Mouse (Mus musculus) layer of hippocampus, postnatal 36 days (tissue): ENCODE measurements around the gene Rec114. TPM values are rescaled to one million over a fixed set of nuclear protein-coding genes. Genes with fewer than 3 reads are reported as not detected.

Experiments used
- DNase-seq, 2 experiments: peaks; one replicate each; pipeline ENCODE4 v3.0.0; 2022
- total RNA-seq, 2 experiments: library from RNA; stranded (reverse); gene quantifications; 2 replicates each; pipeline ENCODE4 v1.2.3; 2021

The Rec114 gene
- total RNA-seq, 2 experiments from 2014 or later = not detected

DNA sequence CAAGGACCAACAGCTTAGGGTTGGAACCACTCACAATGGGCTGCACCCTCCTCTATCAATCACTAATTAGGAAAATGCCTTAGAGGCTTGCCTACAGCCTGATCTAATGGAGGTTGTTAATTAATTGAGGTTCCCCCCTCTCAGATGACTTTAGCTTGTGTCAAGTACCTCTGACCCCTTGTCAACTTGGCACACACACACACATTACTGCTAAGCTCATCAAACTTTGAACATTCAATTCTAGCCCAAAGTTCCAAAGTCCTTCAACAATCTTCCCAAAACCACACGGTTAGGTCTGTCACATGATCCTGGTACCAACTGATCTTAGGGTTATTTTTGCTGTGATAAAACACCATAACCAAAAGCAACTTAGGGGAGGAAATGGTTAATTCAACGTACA, 26.9 kb downstream of the Rec114 start:
- DNase-seq = no peak

DNA sequence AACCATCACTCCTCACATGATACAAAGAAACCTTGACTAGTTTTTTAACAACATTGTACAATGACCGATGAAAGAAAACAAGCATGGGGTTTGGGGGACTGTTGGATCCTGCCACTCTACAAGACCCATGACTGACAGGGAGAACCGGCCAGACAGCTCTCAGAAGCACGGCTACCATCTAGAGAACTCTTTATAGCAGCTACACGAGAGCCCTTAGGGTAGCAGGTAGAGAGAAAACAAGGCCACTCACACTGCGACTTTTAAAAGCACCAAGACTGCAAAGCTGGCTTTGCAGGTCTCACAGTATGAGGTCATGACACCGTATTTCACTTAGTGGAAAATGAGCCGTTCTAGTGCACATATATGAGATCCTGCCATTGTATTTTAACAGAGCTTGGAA, 33.1 kb downstream of the Rec114 start:
- no peak for DNase-seq

DNA sequence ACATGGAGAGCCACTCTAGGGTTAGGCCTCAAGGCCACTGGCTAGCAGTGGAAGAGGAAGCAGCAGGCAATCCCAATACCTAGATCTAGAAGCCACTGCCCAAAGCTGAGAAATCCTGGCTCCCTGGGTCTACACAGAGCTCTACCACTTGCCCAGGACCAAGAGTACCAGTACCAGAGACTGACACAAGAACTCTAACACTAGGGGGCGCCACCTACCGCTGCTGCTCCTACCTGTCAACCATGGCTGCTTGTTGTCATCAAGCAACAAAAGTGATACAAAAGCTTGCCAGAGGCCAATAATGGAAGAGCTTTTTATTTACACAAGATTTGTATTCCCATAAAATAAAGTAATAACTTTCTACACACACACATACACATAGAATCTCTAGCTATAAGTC, 33.8 kb downstream of the Rec114 start:
- peak; percentile 41 to 54 for DNase-seq

DNA sequence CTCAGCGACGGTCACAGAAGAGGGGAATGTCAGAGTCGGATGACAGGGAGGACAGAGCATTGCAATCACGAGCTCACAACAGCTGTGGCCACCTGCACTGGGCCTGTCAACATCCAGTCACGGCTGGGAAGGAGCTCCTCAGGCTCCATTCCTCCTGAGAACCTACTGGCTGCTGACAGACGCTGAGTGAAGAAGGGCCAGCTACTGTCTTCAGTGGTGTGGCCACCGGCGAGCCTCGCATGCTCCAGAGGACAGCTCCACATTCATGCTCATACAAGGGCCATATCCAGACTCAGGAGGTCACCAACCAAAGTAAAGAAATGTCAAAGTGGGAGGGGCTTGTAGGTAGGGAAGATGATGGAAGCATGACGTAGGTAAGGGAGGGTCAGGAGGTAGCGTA, 36.0 kb downstream of the Rec114 start:
- no peak for DNase-seq

- DNase-seq = no peak
These were observed 37.7 kb downstream of the Rec114 start for GRCm38 (mm10) chr9:58706024-58706423.

DNA sequence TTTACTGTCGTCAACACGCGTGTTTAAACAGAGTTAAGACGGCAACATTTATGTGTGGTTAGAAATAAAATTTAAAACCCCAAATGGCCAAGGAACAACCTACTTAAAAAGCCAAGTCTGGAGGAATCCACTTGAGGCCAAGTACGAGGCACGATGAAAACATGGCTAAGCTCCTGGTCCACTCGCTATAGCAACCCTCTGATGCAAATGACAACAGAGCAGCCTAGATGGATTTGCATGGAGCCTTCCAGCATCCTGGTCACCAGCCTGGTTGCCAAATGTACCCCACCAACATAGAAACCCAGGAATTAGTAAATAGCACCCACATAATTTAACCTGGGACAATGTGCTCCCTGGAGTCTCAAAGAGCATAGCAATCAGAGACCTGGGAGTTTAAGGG, 40.0 kb downstream of the Rec114 start:
- no peak for DNase-seq

DNA sequence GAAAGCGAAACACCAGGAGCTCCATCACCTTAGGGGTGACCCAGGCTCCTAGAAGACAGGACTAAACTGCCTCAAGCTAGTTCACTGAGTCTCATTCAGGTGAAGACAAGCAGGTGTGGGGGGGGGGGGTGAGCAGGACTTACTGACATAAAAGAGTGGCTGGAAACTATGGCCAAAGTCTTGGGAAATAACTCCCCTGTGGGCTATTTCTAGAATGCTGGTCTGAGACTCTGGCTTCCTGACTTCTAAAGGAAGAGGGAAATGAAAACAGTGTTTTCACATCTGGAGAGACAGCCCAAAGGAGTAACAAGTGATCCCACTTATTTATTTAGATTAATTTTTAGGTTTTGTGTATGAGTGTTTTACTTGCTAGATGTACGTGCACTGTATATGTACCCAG, 42.0 kb downstream of the Rec114 start:
- no peak for DNase-seq

DNA sequence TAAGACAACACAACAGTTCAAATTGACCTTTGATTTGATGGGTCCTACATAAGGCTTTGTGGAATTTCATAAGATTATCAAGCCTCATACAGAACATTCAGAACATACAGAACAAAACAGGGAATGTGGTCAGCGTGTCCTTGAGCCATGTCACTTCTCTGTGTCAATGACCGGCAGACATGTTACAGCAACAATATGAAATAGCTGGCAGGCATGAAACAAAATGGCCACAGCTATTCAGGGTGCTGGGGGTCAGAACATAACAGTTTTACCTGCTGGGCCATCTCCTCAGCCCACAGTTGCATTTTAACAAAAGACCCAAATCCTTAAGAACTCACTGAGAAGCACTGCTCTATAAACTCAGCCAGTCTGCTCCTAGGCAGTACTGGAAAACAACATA, 45.3 kb downstream of the Rec114 start:
- DNase-seq = no peak

GRCm38 (mm10) chr9:58691471-58691870, 52.3 kb downstream of the Rec114 start:
- DNase-seq = no peak

GRCm38 (mm10) chr9:58690701-58691100, 53.1 kb downstream of the Rec114 start:
- no peak for DNase-seq

DNA sequence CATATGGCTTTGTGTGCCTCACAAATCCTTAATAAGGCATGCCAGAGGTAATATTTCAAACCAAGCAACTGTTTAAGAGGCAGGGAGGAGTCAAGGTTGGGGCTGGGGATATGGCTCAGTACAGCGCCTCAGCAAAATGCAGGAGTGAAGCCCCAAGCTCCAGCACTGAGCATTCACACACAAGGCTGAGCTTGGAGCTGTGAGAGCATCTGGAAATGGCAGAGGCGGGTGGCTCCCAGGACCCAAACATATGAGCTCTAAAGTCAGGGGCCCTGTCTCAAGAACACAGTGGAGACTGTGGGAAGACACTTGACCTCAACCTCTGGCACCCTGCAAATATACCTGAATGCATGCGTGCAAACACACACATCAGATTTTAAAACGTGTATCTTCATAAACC, 55.7 kb downstream of the Rec114 start:
- DNase-seq = no peak

- DNase-seq = no peak
These were observed 58.5 kb downstream of the Rec114 start for GRCm38 (mm10) chr9:58685290-58685689.

DNA sequence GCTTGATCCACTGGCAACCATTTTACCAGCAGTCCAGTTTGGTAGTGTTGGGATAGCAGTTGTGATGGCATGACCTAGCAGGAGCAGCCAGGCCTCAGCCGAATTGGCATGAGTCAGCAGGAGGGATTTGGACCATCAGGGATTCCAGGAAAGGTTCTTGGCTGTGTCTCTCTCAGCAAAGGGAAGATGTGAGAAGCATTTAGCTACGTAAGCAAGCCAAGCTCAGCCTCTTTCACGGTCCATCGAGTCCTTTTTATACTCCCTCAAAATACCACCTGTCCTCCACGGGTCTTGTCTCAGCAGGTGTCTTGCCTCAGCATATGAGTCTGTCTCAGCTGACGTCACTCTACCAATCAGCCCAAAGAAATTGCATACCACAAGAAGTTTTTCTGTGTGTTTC, 60.4 kb downstream of the Rec114 start:
- no peak for DNase-seq

DNA sequence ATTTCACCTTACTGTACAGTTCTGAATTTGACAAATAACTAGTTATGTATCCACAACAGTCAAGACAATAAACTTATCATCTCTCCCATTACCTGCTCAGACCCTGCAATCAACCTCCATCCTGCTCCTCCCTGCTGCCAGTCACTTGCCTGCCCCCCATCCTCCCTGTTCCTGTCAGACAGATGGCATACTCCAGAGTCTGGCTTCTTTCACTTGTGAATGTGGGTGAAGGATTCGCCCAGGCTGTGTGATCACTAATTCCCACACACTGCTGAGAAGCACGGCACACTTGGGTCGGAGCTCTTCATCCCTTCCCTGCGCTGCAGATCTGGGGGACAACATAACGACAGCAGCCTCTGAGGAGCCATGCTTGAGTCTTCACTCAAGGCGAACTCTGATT, 61.7 kb downstream of the Rec114 start:
- peak in 1 of 2 experiments; percentile 18 for DNase-seq

DNA sequence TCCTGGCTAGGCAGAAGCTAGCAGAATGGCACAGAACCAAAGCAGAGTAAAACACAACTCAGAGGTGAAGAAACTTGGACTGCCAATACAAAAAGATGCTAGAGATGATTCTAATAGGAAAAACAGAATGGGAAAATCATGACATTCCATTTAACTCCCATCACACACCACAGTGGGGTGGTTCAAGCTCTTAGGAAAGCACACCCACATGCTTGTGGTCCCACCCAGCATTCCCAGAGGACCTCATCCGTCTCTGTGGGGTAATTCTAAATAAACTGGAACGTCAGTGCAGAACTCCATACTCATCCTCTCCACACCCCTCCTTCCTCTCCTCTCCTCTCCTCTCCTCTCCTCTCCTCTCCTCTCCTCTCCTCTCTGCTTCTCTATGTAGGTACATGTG, 62.4 kb downstream of the Rec114 start:
- no peak for DNase-seq

DNA sequence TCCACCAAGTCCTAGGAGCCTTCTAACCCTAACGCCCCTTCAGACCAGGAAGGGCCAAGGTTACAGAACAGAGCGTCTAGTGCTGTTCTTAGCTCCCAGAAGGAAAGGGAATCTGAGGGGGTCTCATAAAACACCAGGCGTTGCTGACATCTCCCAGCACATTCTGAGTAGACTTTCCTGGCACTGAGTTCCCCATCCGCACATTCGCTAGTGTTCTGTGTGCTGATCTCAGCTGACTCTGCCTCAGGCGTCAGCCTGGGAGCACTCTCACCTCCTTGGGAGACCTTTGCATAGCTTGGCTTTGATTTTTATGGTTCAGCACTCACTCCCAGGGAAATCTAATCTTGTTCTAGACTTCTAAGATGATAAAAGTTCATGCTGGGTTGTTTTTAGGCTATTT, 68.4 kb downstream of the Rec114 start:
- no peak for DNase-seq

- DNase-seq = no peak
These were observed 69.0 kb downstream of the Rec114 start for GRCm38 (mm10) chr9:58674736-58675135.

DNA sequence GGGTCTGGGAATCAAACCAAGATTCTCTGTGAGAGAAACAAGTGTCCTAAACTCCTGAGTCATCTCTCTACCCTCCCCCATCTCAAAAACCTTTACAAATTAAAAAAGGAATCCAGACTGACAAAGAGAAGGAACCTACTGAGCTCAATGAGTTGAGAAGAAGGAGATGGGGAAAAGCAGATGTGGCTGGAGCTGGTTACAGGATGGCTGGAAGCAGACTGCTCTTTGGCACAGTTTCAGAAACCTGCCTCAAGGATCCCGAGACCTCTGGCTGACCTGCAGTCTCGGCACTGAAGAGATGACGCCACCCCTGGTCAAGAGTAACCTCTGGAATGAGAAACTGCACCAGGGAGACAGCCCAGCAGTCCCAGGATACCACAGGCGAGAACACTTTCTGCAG, 71.3 kb downstream of the Rec114 start:
- DNase-seq = no peak

DNA sequence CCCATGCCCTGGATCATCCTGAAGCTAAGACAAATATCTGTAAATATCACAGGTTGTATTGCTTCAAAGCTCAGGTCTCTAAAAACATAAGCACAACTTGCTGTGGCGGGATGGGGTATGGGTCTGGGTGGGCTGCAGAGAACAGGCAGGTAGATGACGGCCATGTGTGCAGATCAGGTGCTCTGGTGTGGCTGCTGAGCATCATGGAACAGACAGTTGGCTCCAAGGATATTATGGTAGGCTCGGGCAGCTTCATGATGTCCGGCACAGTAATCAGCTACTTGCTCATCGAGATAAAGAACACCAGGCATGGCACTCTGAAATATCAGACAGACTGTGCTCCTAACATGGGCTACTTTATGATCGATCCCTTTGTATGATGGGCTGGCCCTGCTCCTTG, 73.9 kb downstream of the Rec114 start:
- no peak for DNase-seq

DNA sequence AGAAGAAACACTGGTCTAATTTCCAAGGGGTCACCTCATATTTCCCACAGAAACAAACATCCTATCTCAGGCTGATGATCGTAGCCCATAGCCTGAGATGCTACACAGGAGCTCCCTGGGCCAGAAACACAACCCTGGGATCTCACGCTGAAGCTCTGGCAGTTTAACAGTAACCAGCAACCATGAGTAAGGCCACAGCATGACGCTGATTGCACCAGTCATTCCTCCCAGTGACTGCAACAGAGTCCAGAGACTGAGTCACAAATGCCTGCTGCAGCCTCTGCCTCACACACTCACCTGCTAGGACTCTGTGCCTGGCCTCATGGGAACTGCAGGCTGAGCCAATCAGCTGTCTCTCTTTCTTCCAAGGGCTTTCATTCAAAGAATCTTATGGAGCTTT, 74.7 kb downstream of the Rec114 start:
- DNase-seq = no peak

DNA sequence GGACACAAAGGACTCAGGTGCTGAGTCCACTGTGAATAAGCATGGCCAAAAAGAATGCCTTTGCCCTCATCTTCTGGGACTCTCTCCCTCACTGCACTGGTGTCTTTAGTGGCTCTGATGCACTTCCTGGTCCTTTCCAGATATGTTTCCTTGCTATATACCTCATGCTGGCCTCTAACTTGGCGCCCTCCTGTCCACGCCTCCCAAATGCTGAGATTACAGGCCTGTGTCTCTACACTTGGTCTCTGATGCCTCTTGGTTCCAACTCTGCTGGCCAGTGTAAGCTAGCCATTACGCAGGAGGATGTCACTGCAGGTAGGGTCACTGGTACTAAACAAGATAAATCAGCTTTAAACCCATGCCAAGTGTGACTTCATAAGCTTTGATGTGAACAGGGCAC, 75.6 kb downstream of the Rec114 start:
- DNase-seq = no peak

GRCm38 (mm10) chr9:58667244-58667643, 76.5 kb downstream of the Rec114 start:
- DNase-seq = no peak

GRCm38 (mm10) chr9:58666191-58666590, 77.6 kb downstream of the Rec114 start:
- no peak for DNase-seq

- DNase-seq = no peak
These were observed 78.3 kb downstream of the Rec114 start for GRCm38 (mm10) chr9:58665492-58665891.

GRCm38 (mm10) chr9:58662791-58663190, 81.0 kb downstream of the Rec114 start:
- no peak for DNase-seq

- no peak for DNase-seq
These were observed 81.8 kb downstream of the Rec114 start for GRCm38 (mm10) chr9:58662007-58662406.
